Mouse (Mus musculus) intestine, embryonic 16.5 days (tissue): ENCODE measurements at regions not wholly inside any gene's neighbourhood (a gene's known extent, or its start where the extent isn't known, plus 50 kb on each side); places are given as distances from the start of the nearest gene placed in this dataset.
A peak's percentile ranks its signal among the peaks of the same experiment; 100 is the strongest.

Experiments used
- ATAC-seq: fragments of 200-750 bp; cut with Nextera tagmentation; 2 replicates; pipeline ENCODE4 v1.8.0; 2017; ENCODE audit warnings: moderate TSS enrichment, moderate library complexity
- H3K27ac ChIP-seq: fragments of 300-500 bp; sonication (generic); 2 replicates; pipeline ENCODE4 v1.5.1; 2014; ENCODE audit warnings: mild to moderate bottlenecking, low read length
- H3K27me3 ChIP-seq: fragments of 300-500 bp; sonication (generic); replicated peaks from 2 replicates; pipeline ENCODE4 v1.6.1; 2014; ENCODE audit warnings: low read length, control low read depth, mixed read lengths; ENCODE audit not compliant: control insufficient read depth, insufficient read depth
- H3K36me3 ChIP-seq: fragments of 300-500 bp; sonication (generic); 2 replicates; pipeline ENCODE4 v1.6.1; 2014; ENCODE audit warnings: low read length, control low read depth; ENCODE audit not compliant: control insufficient read depth, insufficient read depth
- H3K4me1 ChIP-seq: fragments of 300-500 bp; sonication (generic); 2 replicates; pipeline ENCODE4 v1.6.1; 2014; ENCODE audit warnings: low read length, control low read depth, mixed read lengths; ENCODE audit not compliant: control insufficient read depth, insufficient read depth
- H3K4me2 ChIP-seq: fragments of 300-500 bp; sonication (generic); 2 replicates; pipeline ENCODE4 v1.6.1; 2014; ENCODE audit warnings: low read depth, low read length, control low read depth
- H3K4me3 ChIP-seq: fragments of 300-500 bp; sonication (generic); 2 replicates; pipeline ENCODE4 v1.5.1; 2014; ENCODE audit warnings: mild to moderate bottlenecking, low read length
- H3K9ac ChIP-seq: fragments of 300-500 bp; sonication (generic); 2 replicates; pipeline ENCODE4 v1.6.1; 2014; ENCODE audit warnings: low read depth, low read length
- H3K9me3 ChIP-seq: fragments of 300-500 bp; sonication (generic); 2 replicates; pipeline ENCODE4 v1.6.1; 2016; ENCODE audit warnings: low read length, control low read depth; ENCODE audit not compliant: control insufficient read depth
- WGBS: fragments of 180-500 bp; shearing (Covaris S2); extraction: QIAGEN DNeasy Blood & Tissue Kit; methylation state at CpG from one replicate; pipeline ENCODE4 v1.1.7; 2014; 5-methylcytosine and 5-hydroxymethylcytosine counted together

GRCm38 (mm10) chr6:31129987-31130386, 171.1 kb upstream of the Klf14 start:
- H3K36me3 ChIP-seq, result no peaks in the 10 kb centered on the region
- H3K9ac ChIP-seq, result no peak overlapping the region
- no peaks in the 10 kb centered on the region for H3K9me3 ChIP-seq
- H3K4me2 ChIP-seq, result no peak overlapping the region
- no peaks in the 10 kb centered on the region for H3K4me1 ChIP-seq
- peak; percentile 27 for ATAC-seq
- H3K27ac ChIP-seq, result no peak overlapping the region
- no peak overlapping the region for H3K4me3 ChIP-seq
- H3K27me3 ChIP-seq, result no peaks in the 10 kb centered on the region
- WGBS, result 65% methylated on average over 7 of the region's 7 CpGs

GRCm38 (mm10) chr6:31130522-31130921, 171.6 kb upstream of the Klf14 start:
- no peak overlapping the region for H3K9ac ChIP-seq
- WGBS, result 81% methylated on average over 1 of the region's 1 CpGs
- no peaks in the 10 kb centered on the region for H3K4me1 ChIP-seq
- H3K9me3 ChIP-seq, result no peaks in the 10 kb centered on the region
- H3K27me3 ChIP-seq, result no peaks in the 10 kb centered on the region
- no peak overlapping the region for H3K27ac ChIP-seq
- no peaks in the 10 kb centered on the region for H3K36me3 ChIP-seq
- no peak overlapping the region for H3K4me2 ChIP-seq
- no peak overlapping the region for H3K4me3 ChIP-seq
- ATAC-seq, result no peak

GRCm38 (mm10) chr6:31131716-31132115, 172.8 kb upstream of the Klf14 start:
- H3K27me3 ChIP-seq, result no peaks in the 10 kb centered on the region
- H3K36me3 ChIP-seq, result no peaks in the 10 kb centered on the region
- no peak for ATAC-seq
- H3K9ac ChIP-seq, result no peak overlapping the region
- H3K9me3 ChIP-seq, result no peaks in the 10 kb centered on the region
- 87% methylated on average over 9 of the region's 9 CpGs for WGBS
- no peak overlapping the region for H3K4me2 ChIP-seq
- H3K4me3 ChIP-seq, result no peak overlapping the region
- H3K27ac ChIP-seq, result no peak overlapping the region
- no peaks in the 10 kb centered on the region for H3K4me1 ChIP-seq

GRCm38 (mm10) chr6:31132396-31133190, 173.7 kb upstream of the Klf14 start:
- ATAC-seq, result no peak
- WGBS, result 66% methylated on average over 8 of the region's 8 CpGs
- no peaks in the 10 kb centered on the region for H3K27me3 ChIP-seq
- H3K27ac ChIP-seq, result no peak overlapping the region
- no peak overlapping the region for H3K4me3 ChIP-seq
- H3K4me2 ChIP-seq, result no peak overlapping the region
- H3K9ac ChIP-seq, result no peak overlapping the region
- no peaks in the 10 kb centered on the region for H3K36me3 ChIP-seq
- no peaks in the 10 kb centered on the region for H3K4me1 ChIP-seq
- no peaks in the 10 kb centered on the region for H3K9me3 ChIP-seq

GRCm38 (mm10) chr6:31133896-31134735, 175.2 kb upstream of the Klf14 start:
- Histone ChIP-seq H3K9me3 (no peaks in the 10 kb centered on the region), H3K4me3 (no peak overlapping the region), H3K9ac (no peak overlapping the region), H3K27ac (peak overlapping the region; percentile 34; the same call in 1 of the 2 replicates), H3K4me2 (no peak overlapping the region), H3K27me3 (no peaks in the 10 kb centered on the region), H3K36me3 (no peaks in the 10 kb centered on the region), H3K4me1 (no peaks in the 10 kb centered on the region)
- no peak for ATAC-seq
- 75% methylated on average over 11 of the region's 11 CpGs for WGBS

GRCm38 (mm10) chr6:31134736-31135077, 175.8 kb upstream of the Klf14 start:
- WGBS, result 78% methylated on average over 8 of the region's 8 CpGs
- Histone ChIP-seq H3K4me1 (no peaks in the 10 kb centered on the region), H3K9me3 (no peaks in the 10 kb centered on the region), H3K27ac (peak overlapping the region; percentile 34; the same call in 1 of the 2 replicates), H3K36me3 (no peaks in the 10 kb centered on the region), H3K27me3 (no peaks in the 10 kb centered on the region), H3K4me2 (no peak overlapping the region), H3K4me3 (no peak overlapping the region), H3K9ac (no peak overlapping the region)
- no peak for ATAC-seq

GRCm38 (mm10) chr6:31135580-31135979, 176.7 kb upstream of the Klf14 start:
- Histone ChIP-seq H3K27ac (no peak overlapping the region), H3K4me2 (no peak overlapping the region), H3K27me3 (no peaks in the 10 kb centered on the region), H3K4me1 (no peaks in the 10 kb centered on the region), H3K4me3 (no peak overlapping the region), H3K36me3 (no peaks in the 10 kb centered on the region), H3K9me3 (no peaks in the 10 kb centered on the region), H3K9ac (no peak overlapping the region)
- WGBS, result 83% methylated on average over 6 of the region's 6 CpGs
- ATAC-seq, result no peak

- Histone ChIP-seq H3K4me3 (no peak overlapping the region), H3K27ac (no peak overlapping the region), H3K9ac (no peak overlapping the region), H3K27me3 (no peaks in the 10 kb centered on the region), H3K4me1 (no peaks in the 10 kb centered on the region), H3K36me3 (no peaks in the 10 kb centered on the region), H3K4me2 (no peak overlapping the region), H3K9me3 (no peaks in the 10 kb centered on the region)
- no peak; the same call in 1 of the 2 replicates for ATAC-seq
- WGBS, result 58% methylated on average over 4 of the region's 4 CpGs
Observed at GRCm38 (mm10) chr6:31136895-31137294, 178.0 kb upstream of the Klf14 start.

- Histone ChIP-seq H3K27me3 (no peaks in the 10 kb centered on the region), H3K4me2 (no peak overlapping the region), H3K4me1 (no peaks in the 10 kb centered on the region), H3K9me3 (no peaks in the 10 kb centered on the region), H3K36me3 (no peaks in the 10 kb centered on the region), H3K4me3 (no peak overlapping the region), H3K27ac (no peak overlapping the region), H3K9ac (no peak overlapping the region)
- WGBS, result 67% methylated on average over 8 of the region's 8 CpGs
- no peak for ATAC-seq
Observed at GRCm38 (mm10) chr6:31137351-31137750, 178.5 kb upstream of the Klf14 start.
